Mouse (Mus musculus) forebrain, postnatal 0 days (tissue): ENCODE data around the gene Nsg2. TPM values are rescaled to one million over a fixed set of nuclear protein-coding genes. Genes with fewer than 3 reads are reported as not detected.

ENCODE experiments used
- ATAC-seq: fragments of 200-750 bp; cut with Nextera tagmentation; 2 replicates; pipeline ENCODE4 v1.8.0; 2017; ENCODE audit warnings: mild to moderate bottlenecking, moderate library complexity
- DNase-seq: peaks from one replicate; pipeline ENCODE4 v3.0.0-alpha.2; 2015
- H3K27ac ChIP-seq: fragments of 300-500 bp; sonication (generic); 2 replicates; pipeline ENCODE4 v1.5.1; 2014; ENCODE audit warnings: low read depth, mild to moderate bottlenecking, antibody characterized with exemption, low read length, moderate library complexity, mixed read lengths
- H3K27me3 ChIP-seq: fragments of 300-500 bp; sonication (generic); 2 replicates; pipeline ENCODE4 v1.6.1; 2014; ENCODE audit warnings: mild to moderate bottlenecking, low read length, mixed read lengths; ENCODE audit not compliant: insufficient read depth
- H3K36me3 ChIP-seq: fragments of 300-500 bp; sonication (generic); 2 replicates; pipeline ENCODE4 v1.6.1; 2014; ENCODE audit warnings: mild to moderate bottlenecking, moderate library complexity; ENCODE audit not compliant: insufficient read depth
- H3K4me1 ChIP-seq: fragments of 300-500 bp; sonication (generic); 2 replicates; pipeline ENCODE4 v1.6.1; 2014; ENCODE audit warnings: antibody characterized with exemption; ENCODE audit not compliant: insufficient read depth
- H3K4me2 ChIP-seq: fragments of 300-500 bp; sonication (generic); 2 replicates; pipeline ENCODE4 v1.6.1; 2014; ENCODE audit warnings: low read depth, mild to moderate bottlenecking, moderate library complexity
- H3K4me3 ChIP-seq: fragments of 300-500 bp; sonication (generic); 2 replicates; pipeline ENCODE4 v1.5.1; 2014; ENCODE audit warnings: low read depth, low read length, mixed read lengths
- H3K9ac ChIP-seq: fragments of 300-500 bp; sonication (generic); 2 replicates; pipeline ENCODE4 v1.6.1; 2014; ENCODE audit warnings: mild to moderate bottlenecking
- H3K9me3 ChIP-seq: fragments of 300-500 bp; sonication (generic); 2 replicates; pipeline ENCODE4 v1.6.1; 2016; ENCODE audit warnings: low read length
- CTCF ChIP-seq: sonication (generic); IDR thresholded peaks from 2 replicates; pipeline ENCODE4 v1.5.1; 2016; ENCODE audit warnings: antibody characterized with exemption, control low read depth, low read depth
- WGBS: fragments of 180-500 bp; shearing (Covaris S2); extraction: QIAGEN DNeasy Blood & Tissue Kit; methylation state at CpG from one replicate; pipeline ENCODE4 v1.1.7; 2014; 5-methylcytosine and 5-hydroxymethylcytosine counted together
- polyA plus RNA-seq: library from polyadenylated mRNA; unstranded; fragments of >200 nt; fragmentation: Nextera tagmentation; extraction: Ambion mirVana; gene quantifications from 2 replicates; pipeline ENCODE4 v1.2.1, GENCODE M21; 2015
- total RNA-seq: library from RNA; depleted of rRNA; stranded (reverse); fragments of >200 nt; gene quantifications from 2 replicates; pipeline ENCODE4 v1.2.3, GENCODE M21; 2014

Nsg2 gene
- total and polyA plus RNA-seq, 2 experiments from 2014 or later = 742 to 1,434 TPM

GRCm38 (mm10) chr11:32039656-32040055 is 39.4 kb downstream of the Nsg2 start:
- Histone ChIP-seq H3K27ac (peak overlapping the region; percentile 42; the same call in 1 of the 2 replicates), H3K9ac (no peak overlapping the region), H3K4me3 (no peak overlapping the region), H3K9me3 (no peaks in the 10 kb centered on the region), H3K36me3 (peaks cover 11% of the 10 kb centered on the region; the same call in 1 of the 2 replicates), H3K27me3 (no peaks in the 10 kb centered on the region), H3K4me1 (0 out of 2 replicates have a peak, but pooled peaks cover 4% of the 10 kb centered on the region), H3K4me2 (no peak overlapping the region)
- 59% methylated on average over 4 of the region's 4 CpGs for WGBS
- DNase-seq (no peak), ATAC-seq (peak; percentile 28; the same call in 1 of the 2 replicates)
- no peak for TF ChIP-seq CTCF

- Histone ChIP-seq H3K4me2 (no peak overlapping the region), H3K27me3 (no peaks in the 10 kb centered on the region), H3K9ac (peak overlapping the region; percentile 31; the same call in 1 of the 2 replicates), H3K27ac (peak overlapping the region; percentile 70), H3K9me3 (no peaks in the 10 kb centered on the region), H3K4me1 (peaks cover 23% of the 10 kb centered on the region), H3K4me3 (no peak overlapping the region), H3K36me3 (peaks cover 56% of the 10 kb centered on the region)
- 82% methylated on average over 11 of the region's 11 CpGs for WGBS
- DNase-seq = no peak
- no peak for TF ChIP-seq CTCF
- 0 out of 2 replicates have a peak, but pooled peaks have one; percentile 1 for ATAC-seq
These were observed 57.1 kb downstream of the Nsg2 start for GRCm38 (mm10) chr11:32057389-32057788.

GRCm38 (mm10) chr11:32057861-32058260 is 57.6 kb downstream of the Nsg2 start:
- no peaks in the 10 kb centered on the region for H3K27me3 ChIP-seq
- peaks cover 56% of the 10 kb centered on the region for H3K36me3 ChIP-seq
- no peak for TF ChIP-seq CTCF
- H3K4me3 ChIP-seq = no peak overlapping the region
- no peak for DNase-seq
- no peak overlapping the region for H3K9ac ChIP-seq
- ATAC-seq = peak; percentile 5; the same call in 1 of the 2 replicates
- H3K9me3 ChIP-seq = no peaks in the 10 kb centered on the region
- H3K27ac ChIP-seq = peak overlapping the region; percentile 70
- 51% methylated on average over 13 of the region's 13 CpGs for WGBS
- H3K4me1 ChIP-seq = peaks cover 21% of the 10 kb centered on the region
- no peak overlapping the region for H3K4me2 ChIP-seq

- Histone ChIP-seq H3K27me3 (no peaks in the 10 kb centered on the region), H3K9me3 (no peaks in the 10 kb centered on the region), H3K4me3 (no peak overlapping the region), H3K9ac (no peak overlapping the region), H3K36me3 (peaks cover 44% of the 10 kb centered on the region), H3K27ac (peak overlapping the region; percentile 73), H3K4me2 (no peak overlapping the region), H3K4me1 (peaks cover 37% of the 10 kb centered on the region)
- TF ChIP-seq CTCF = no peak
- 57% methylated on average over 2 of the region's 2 CpGs for whole genome bisulfite sequencing
- ATAC-seq (peak; percentile 19; the same call in 1 of the 2 replicates), DNase-seq (no peak)
These were observed 60.8 kb downstream of the Nsg2 start for GRCm38 (mm10) chr11:32061020-32061419.

GRCm38 (mm10) chr11:32061874-32062273 is 61.6 kb downstream of the Nsg2 start:
- Histone ChIP-seq H3K36me3 (peaks cover 37% of the 10 kb centered on the region), H3K9me3 (no peaks in the 10 kb centered on the region), H3K4me2 (no peak overlapping the region), H3K9ac (no peak overlapping the region), H3K27ac (peak overlapping the region; percentile 73), H3K4me3 (no peak overlapping the region), H3K27me3 (no peaks in the 10 kb centered on the region), H3K4me1 (peaks cover 37% of the 10 kb centered on the region)
- WGBS = 60% methylated on average over 10 of the region's 10 CpGs
- peak; percentile 51 for DNase-seq
- peak; percentile 17; the same call in 1 of the 2 replicates for TF ChIP-seq CTCF
- peak; percentile 19; the same call in 1 of the 2 replicates for ATAC-seq

GRCm38 (mm10) chr11:32063775-32064510 is 63.7 kb downstream of the Nsg2 start:
- H3K4me1 ChIP-seq = peaks cover 42% of the 10 kb centered on the region
- peak; percentile 75 for ATAC-seq
- TF ChIP-seq CTCF = no peak
- no peaks in the 10 kb centered on the region for H3K9me3 ChIP-seq
- 7% methylated on average over 10 of the region's 10 CpGs for WGBS
- no peaks in the 10 kb centered on the region for H3K27me3 ChIP-seq
- H3K4me3 ChIP-seq = no peak overlapping the region
- H3K36me3 ChIP-seq = peaks cover 18% of the 10 kb centered on the region
- H3K4me2 ChIP-seq = 0 out of 2 replicates have a peak overlapping the region, but pooled peaks have one; percentile 1
- peak; percentile 79 for DNase-seq
- H3K27ac ChIP-seq = peak overlapping the region; percentile 94
- peak overlapping the region; percentile 35 for H3K9ac ChIP-seq

GRCm38 (mm10) chr11:32064511-32064862 is 64.2 kb downstream of the Nsg2 start:
- Histone ChIP-seq H3K9me3 (no peaks in the 10 kb centered on the region), H3K9ac (peak overlapping the region; percentile 35), H3K4me3 (no peak overlapping the region), H3K27ac (peak overlapping the region; percentile 94), H3K27me3 (no peaks in the 10 kb centered on the region), H3K4me1 (peaks cover 46% of the 10 kb centered on the region), H3K4me2 (0 out of 2 replicates have a peak overlapping the region, but pooled peaks have one; percentile 1), H3K36me3 (peaks cover 16% of the 10 kb centered on the region)
- peak; percentile 7; the same call in 1 of the 2 replicates for ATAC-seq
- 6% methylated on average over 5 of the region's 5 CpGs for WGBS
- no peak for DNase-seq
- 0 out of 2 replicates have a peak, but pooled peaks have one; percentile 0 for TF ChIP-seq CTCF
